Mouse (Mus musculus) spleen, adult 2 months (tissue): ENCODE results near the gene Cyb5rl.

Experiments
- CTCF ChIP-seq: fragments of 200-500 bp; IDR thresholded peaks from 2 replicates; pipeline ENCODE4 v1.5.1; 2011; ENCODE audit warnings: mild to moderate bottlenecking, inconsistent platforms; ENCODE audit not compliant: insufficient read depth, insufficient read length, insufficient replicate concordance; ENCODE audit errors: extremely low read depth
- POLR2A ChIP-seq: fragments of 200-500 bp; IDR thresholded peaks from 2 replicates; pipeline ENCODE4 v1.6.1; 2011; ENCODE audit warnings: low read depth, low read length, inconsistent platforms

GRCm38 (mm10) chr4:107042304-107042703 lies 24.5 kb upstream of the Cyb5rl start:
- TF ChIP-seq CTCF (no peak), POLR2A (no peak)
